Mouse (Mus musculus) left cerebral cortex, postnatal 36 days (tissue): ENCODE data around the gene Lrrc30. TPM values are rescaled to one million over a fixed set of nuclear protein-coding genes. Genes with fewer than 3 reads are reported as not detected.
A peak's percentile ranks its signal among the peaks of the same experiment; 100 is the strongest.

Experiments
- DNase-seq, 2 experiments: peaks; one replicate each; pipeline ENCODE4 v3.0.0; 2021 to 2022; ENCODE audit warnings: low spot score in 2 of 2, mixed read lengths in 1 of 2
- intact Hi-C: fragments of 180-260 bp; cut with DNase I; formaldehyde crosslinking; loops from one replicate; pipeline ENCODE4 v1.15.1; 2025
- total RNA-seq, 2 experiments: library from RNA; stranded (reverse); gene quantifications; 2 replicates each; pipeline ENCODE4 v1.2.3; 2021

Lrrc30 gene
- total RNA-seq, 2 experiments from 2014 or later, result not detected

GRCm38 (mm10) chr17:67584937-67585579 is 47.5 kb downstream of the Lrrc30 start:
- intact Hi-C loops, result loop anchor here (2.0 to 10.0 kb wide), 4 partner anchors 230 to 1008 kb away; partner anchors contain the start of gene Ptprm
- peak; percentile 77 to 80 for DNase-seq

- no peak for DNase-seq
- intact Hi-C loops, result loop anchor here (2.0 to 10.0 kb wide), 3 partner anchors 230 to 902 kb away; partner anchors contain the start of gene Ptprm
These were observed 48.0 kb downstream of the Lrrc30 start for GRCm38 (mm10) chr17:67584533-67584932.

GRCm38 (mm10) chr17:67583422-67583821 is 49.1 kb downstream of the Lrrc30 start:
- no peak for DNase-seq
- intact Hi-C loops, result loop anchor here (10.0 kb wide), 1 partner anchor 829 kb away; no protein-coding TSS in a partner anchor

- intact Hi-C loops, result loop anchor here (10.0 kb wide), 1 partner anchor 828 kb away; no protein-coding TSS in a partner anchor
- no peak for DNase-seq
These were observed 49.7 kb downstream of the Lrrc30 start for GRCm38 (mm10) chr17:67582681-67583356.

GRCm38 (mm10) chr17:67581839-67582238 is 50.7 kb downstream of the Lrrc30 start:
- intact Hi-C loops, result loop anchor here (10.0 kb wide), 1 partner anchor 827 kb away; no protein-coding TSS in a partner anchor
- DNase-seq, result no peak

Other genes starting within 250 kb of the Lrrc30 start
- gene Lama1, start 64.5 kb upstream of the Lrrc30 start, total RNA-seq, result 1 to 10 TPM; 3.6 to 5.1 TPM